Mouse (Mus musculus): Measurements from ENCODE around the gene Gm10271.

Gene Gm10271

DNA sequence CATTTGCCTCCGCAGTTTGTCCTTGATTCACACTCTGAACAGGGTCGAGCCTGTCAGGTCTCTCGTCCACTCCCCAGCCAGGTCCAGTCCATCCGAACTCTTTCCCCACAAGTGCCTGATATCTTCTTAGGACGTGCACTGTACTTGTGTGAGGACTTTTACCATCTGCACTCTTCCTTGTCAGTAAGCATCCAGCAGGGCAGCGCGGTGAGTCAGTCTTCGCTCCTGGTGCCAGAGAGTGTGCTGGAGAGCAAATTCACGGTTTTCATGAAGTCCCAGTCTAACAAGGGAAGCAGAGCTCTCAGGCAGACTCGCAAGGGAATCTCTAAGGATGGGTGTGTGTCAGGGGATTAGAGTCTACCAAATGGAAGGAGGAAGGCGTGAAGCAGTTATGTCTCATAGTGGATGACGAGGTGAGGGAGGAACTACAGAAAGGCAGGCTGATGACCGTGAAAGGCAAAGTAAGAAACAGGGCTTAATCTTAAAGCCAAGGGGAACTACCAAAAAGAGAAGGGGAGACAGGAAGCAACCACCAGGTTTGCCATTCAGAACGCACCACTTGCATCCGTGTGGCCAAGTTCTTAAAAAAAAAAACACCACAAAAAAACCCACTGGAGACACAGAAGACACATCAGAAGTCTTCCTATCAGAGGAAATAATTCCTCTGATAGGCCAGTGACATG is 40.8 kb downstream of the Gm10271 start:
- DNase-seq (ENCODE audit: low read depth), result no peak

DNA sequence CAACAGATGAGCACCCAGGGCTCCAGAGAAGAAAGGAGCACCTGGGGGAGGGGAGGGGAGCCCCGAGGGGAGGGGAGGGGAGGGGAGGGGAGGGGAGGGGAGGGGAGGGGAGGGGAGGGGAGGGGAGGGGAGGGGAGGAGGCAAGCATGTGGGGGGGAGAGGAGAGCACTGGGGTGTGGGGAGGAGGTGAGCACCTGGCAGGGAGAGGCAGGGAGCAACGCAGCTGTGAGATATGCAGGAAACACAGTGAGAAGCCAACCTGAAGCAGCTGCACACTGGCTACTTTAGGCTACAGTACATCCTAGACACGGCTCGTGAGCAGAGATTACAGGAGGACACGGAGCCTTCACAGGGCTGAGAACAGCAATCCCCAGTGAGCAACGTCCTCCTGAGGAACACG is 41.5 kb downstream of the Gm10271 start:
- no peak for DNase-seq (ENCODE audit: low read depth)

DNA sequence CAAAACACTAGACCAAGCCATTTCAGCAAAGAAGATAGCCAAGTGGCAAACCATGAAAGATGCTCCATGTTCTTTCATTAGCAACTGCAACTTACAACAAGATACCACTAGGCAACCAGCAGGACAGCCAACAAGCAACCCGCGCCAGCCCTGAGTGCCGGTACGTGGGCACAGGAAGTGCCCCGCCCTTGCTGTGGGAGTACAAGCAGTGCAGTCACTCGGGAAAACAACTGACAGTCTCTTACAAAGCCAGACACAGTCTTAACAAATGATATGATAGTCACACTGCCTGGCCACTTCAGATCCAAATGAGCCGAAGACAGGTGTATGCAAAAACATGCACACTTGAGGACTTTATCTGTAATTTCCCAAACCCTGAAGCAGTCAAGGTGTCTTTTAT is 41.9 kb downstream of the Gm10271 start:
- DNase-seq (ENCODE audit: low read depth), result no peak

DNA sequence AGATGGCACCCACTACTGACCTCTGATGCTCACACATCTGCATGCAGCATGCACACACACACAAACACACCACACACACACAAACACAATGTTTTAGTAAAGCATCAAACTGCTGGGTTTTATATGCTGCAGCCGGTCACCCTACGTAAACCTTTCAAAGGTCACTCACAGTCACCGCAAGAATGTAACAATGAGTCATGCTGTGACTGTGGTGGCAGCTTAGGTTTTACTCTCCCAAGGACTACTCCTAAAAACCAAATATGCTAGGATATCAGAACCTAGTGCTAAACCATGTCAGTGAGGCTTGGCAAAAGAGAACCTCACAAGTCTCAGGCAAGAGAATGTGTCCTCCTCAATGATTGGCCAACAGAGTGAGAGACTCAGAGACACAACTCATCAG is 43.6 kb downstream of the Gm10271 start:
- no peak for DNase-seq (ENCODE audit: low read depth)

DNA sequence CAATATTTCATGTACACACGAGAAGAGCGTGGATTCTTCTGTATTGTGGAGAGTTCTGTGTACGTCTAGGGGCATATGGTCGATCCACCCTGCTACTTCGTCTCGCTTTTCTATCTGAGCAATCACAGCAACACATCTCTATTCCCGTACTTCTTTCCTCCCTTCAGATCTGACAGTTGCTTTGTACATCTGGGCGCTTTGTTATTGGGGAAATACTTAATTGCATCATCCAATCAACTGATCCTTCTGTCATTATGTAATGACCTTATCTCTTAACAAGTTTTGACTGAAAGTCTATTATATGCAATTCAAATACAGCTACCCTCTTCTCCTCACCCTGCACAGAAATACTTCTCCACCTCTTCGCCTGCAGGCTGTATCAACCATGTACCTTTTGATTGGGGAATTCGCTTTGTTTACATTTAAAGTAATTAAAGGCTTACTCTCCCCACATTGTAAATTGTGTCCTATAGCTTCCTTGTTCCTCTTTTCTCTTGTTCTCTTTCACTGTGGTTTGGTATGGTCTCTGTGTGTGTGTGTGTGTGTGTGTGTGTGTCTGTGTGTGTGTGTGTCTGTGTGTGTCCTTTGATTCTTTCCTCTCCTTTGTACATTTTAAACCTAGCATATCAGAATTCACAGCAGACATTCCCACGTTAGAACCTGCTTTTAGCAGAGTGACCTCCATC is 45.8 kb downstream of the Gm10271 start:
- no peak for DNase-seq (ENCODE audit: low read depth)

DNA sequence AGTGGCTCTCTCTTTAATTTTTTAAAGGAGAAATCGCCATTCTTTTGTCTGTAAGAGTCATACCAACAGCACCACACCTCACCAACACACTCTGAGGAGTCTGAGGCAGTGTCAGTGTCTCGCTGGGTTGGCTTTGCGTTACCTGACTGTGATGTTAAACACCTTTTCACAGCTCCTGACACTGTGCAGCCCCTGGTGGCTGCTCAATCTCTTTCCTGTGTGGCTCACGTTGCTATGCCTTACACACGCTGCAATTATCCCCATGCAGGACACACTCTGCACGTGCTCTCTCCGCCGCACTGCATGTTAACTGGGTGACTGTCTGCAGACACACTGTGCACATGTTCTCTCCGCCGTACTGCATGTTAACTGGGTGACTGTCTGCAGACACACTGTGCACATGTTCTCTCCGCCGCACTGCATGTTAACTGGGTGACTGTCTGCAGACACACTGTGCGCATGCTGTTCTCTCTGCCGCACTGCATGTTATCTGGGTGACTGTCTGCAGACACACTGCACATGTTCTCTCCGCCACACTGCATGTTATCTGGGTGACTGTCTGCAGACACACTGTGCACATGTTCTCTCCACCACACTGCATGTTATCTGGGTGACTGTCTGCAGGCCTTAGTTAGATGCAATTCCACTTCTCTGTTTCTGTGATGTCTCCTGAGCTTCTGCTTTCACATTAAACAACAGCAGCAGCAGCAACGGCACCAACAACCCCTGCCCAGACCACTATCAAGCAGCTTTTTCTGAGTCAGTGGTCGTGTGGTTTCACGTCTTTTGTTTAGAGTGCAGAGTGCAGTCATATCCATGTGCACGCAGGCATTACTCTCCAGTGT is 48.5 kb downstream of the Gm10271 start:
- DNase-seq (ENCODE audit: low read depth), result no peak

DNA sequence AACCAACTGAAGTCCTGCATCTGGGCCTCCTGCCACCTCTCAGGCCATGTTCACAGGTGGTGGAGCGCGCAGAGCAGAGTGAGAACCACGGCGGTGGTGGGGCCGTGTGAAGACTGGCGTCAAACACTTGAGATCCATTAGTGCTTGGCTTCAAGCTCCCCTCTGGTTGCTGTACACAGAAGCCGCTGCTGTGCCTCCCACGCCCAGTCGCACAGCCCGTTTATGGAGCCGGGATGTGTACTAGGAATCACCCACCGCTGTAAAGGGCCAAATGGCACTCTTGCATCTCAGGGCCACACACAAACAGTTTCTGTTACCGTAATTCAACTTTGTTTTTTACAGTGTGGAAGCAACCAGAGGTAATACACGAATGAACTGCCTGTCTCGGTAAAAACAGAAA is 50.2 kb downstream of the Gm10271 start:
- no peak for DNase-seq (ENCODE audit: low read depth)

DNA sequence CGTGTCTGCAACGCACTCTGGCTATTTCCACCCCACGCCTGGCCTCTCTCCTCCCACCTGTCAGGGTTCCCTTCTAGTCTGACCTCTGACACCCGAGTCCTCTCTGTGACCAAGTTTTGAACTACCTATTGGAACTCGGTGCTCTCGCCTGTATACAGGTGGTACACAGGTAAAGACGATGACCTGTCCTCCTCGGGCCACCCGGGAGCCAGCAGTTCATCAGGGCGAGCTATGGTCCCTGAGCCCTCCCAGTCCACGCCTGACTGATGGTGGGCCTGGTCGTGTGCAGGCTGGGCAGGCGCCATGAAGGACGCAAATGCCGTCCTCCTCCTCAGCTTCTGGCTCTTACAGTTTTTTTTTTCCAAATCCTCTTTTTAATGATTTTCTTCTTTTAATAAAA is 51.0 kb downstream of the Gm10271 start:
- DNase-seq (ENCODE audit: low read depth), result no peak

DNA sequence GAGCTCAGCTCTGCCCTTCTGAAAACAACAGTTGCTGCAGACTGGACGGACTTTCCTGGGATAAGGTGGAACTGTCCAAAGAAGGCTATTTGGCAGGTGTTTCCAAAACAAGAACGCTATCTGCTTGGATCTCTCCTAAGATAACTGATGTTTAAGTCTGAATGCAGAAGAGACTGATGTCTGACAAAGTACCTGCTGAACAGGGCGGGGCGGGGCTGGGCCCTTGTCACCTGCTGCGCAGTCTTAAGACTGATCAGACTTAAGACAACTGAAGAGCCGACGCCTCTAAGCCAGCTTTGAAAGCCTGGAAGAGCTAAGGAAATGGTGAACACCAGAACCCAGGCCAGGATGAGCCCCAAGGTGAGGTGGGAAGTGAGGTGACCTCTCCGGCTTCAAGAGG is 51.8 kb downstream of the Gm10271 start:
- no peak for DNase-seq (ENCODE audit: low read depth)

DNA sequence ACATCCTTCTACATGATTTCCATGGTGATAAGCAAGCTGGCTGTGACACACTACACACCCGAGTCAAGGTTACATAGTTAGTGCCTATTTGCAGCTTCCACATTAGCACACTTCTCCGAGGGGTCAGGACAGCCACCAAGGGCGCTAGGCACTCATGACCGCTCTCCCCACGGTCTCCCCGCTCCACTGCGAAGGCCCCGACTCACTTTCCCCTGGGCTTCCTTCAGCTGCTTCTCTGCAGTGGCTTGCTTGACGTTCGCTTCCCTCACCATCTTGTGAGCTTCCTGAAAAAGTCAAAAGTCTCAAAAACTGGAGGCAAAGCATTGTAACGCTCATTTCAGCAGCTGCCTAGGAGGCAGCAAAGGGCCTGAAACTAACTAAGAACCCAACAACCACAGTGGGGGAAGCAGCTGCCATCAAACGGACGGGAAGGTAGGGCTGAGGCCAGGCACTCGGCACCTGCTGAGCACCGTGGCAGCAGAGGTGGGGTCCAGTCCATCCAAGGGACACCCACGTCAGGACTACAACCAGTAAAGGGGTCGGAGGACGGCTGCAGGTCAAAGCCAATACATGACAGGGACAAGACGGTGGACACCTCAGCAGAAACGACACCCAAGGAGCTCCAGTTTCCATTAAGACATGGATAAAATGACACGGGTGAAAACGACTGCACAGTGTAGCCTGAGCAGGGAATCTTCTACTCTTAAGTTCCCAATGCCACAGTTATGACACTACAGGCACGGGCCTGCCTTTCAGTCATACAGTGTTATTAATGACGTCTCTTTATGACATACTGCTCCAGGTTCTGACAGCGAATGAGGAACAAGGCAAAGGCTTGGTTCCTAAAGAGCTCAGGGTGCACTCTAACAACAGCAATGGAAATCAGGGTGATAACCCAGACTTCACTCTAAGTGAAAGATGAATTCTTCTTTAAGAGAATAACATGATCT is 52.8 kb downstream of the Gm10271 start:
- DNase-seq (ENCODE audit: low read depth), result no peak

DNA sequence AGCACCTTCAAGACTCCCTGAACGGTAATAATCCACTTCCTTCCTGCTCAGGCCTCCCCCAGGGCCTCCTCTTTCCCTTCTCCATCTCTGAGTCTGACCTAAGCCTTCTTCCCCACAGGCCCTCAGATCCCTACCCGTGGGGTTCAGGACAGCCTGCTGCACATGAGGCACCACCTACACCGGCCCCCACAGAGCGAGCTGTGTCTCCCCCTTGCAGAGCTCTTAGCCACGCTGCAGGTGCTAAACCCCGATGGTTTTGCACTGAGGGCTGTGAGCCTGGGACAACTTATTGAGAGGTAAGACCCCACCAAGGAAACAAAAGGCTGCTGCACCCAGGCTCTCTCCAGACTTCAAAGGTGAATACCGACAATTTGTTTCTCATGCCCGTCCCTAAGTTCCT is 55.8 kb downstream of the Gm10271 start:
- no peak for DNase-seq (ENCODE audit: low read depth)

DNA sequence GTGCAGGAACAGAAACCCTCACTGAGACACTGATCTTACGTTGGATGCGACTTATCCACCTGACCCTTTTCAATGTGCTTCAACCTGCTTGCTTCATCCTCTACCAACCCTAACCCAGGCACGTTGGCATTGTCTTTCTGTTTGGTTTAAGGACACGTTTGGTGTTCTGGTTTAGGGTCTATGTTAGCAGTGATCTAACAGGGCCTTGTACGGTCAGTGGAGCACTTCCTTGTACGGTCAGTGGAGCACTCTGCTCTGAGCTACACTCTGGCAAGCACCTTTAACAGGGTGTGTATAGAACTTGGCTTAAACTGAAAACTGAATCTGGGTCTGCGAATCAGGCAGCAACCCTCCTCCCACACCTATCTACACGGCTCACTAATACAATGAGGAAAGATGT is 57.1 kb downstream of the Gm10271 start:
- no peak for DNase-seq (ENCODE audit: low read depth)

DNA sequence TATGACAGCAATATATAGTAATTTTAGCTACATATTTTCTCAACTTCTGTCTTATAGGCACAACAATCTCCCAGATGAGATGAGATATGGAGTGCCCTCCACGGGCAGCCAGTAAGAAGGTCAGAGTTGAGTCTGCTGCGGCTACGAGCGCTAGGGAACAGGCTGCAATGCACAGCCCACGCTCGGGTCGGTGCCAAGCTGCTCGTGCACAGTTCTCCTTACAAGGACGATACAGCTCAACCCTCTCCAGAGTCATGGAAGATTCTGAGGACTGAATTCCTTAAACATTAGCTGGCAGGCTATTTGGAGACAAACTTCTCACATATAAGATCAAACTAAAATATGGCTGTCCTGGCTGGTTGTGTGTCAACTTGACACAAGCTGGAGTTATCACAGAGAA is 57.8 kb downstream of the Gm10271 start:
- DNase-seq (ENCODE audit: low read depth), result no peak

DNA sequence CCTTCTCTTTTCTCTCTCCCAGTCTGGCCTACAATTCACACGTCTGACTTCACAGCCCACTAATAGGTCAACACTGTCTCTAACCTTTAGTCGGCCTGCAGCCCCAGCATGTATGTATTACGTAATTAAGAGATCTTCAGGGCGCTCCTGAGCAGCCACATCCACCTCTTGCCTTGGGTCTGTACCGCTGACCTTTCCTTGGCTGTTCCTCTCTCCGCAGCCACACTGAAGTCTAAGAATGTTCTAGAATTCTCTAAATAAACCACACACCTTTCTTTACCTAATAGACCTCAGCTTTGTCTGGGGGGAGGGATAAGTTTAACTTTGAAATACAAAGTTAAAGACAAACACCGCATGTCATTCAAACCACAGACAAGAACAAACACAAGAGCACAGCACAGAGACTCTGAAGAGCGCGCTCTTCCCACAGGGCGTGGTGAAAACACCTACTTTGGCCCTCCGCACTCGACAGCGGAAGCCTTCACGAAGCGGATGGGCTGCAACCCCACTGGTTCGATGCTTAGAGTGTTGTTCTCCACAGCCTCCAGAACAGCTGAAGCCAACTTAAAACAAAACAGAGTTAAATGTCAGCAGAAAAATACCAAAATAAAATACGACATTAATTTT is 58.6 kb downstream of the Gm10271 start:
- DNase-seq (ENCODE audit: low read depth), result no peak

DNA sequence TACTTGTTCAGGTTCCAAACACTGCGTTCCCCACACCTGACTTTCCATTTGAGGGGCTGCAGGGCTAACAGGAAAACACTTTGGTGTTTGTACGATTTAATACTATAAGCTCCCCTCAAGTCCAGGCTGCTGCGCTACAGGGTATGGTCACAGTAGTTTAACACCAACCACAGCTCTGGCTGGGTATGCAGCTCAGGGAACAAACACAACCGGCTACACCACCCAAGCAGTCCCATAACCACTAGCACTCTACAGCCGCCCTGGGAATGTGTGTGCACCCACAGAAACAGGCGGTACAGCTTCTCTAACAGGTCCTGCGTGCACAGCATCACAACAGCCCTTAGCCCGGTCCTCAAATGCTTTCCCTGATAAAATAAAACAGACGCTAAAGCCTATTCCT is 59.6 kb downstream of the Gm10271 start:
- no peak for DNase-seq (ENCODE audit: low read depth)

DNA sequence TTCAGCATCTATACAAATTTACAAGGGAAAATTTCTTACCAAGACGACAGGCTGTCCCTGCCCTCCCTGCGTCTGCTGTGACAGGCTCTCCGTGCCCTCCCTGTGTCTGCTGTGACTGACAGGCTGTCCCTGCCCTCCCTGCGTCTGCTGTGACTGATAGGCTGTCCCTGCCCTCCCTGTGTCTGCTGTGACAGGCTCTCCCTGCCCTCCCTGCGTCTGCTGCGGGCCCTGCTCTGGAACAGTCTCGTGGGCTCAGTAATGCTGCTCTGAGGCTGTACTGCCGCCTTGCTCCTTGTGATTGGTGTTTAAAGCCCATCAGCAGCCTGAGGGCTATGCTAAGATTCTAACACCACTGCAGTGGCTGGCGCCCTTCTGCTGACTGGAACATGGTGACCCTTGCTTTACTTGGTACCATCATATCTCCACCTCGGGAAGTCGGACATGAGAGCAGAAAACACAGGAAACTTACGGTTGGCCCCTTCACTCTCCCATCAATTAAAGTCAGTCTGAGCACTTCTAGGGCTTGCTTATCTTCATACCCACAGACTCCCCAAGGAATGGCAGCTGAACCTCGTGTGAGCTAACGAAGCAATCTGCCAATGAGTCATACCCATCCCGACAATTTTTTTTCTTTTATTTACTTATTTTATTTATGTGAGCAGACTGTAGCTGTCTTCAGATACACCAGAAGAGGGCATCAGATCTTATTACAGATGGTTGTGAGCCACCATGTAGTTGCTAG is 63.3 kb downstream of the Gm10271 start:
- DNase-seq (ENCODE audit: low read depth), result no peak
